In genomic region chr15:99018630-99019029, GRCm38 (mm10) we compare ENCODE assay signal across 11 mouse cellular contexts. TPM values are rescaled to one million over a fixed set of nuclear protein-coding genes. Genes with fewer than 3 reads are reported as not detected.
A peak's percentile ranks its signal among the peaks of the same experiment; 100 is the strongest.
DNase-seq lines count a peak whose midpoint lies in the region; ATAC-seq and TF ChIP-seq lines count a peak whose summit lies in the region.
"Had no signal": no experiment of that assay in that cellular context is flagged by ENCODE, and none has a peak within 500 bp of the region (broad histone marks: within the 10 kb centered on the region; RNA-seq: fewer than 3 reads in every experiment).

No protein-coding gene starts in this region.

- H3K27me3 ChIP-seq in heart, embryonic 13.5 days (replicated peaks) = 0 out of 2 replicates have a peak, but pooled peaks cover 4% of the 10 kb centered on the region
- no peaks in the 10 kb centered on the region for H3K27me3 ChIP-seq in kidney, embryonic 16.5 days (ENCODE audit: insufficient read depth, low read length)
- H3K27me3 ChIP-seq in embryonic facial prominence, embryonic 10.5 days (replicated peaks; ENCODE audit: low read depth, poor library complexity, severe bottlenecking) = peaks cover 17% of the 10 kb centered on the region
- no peaks in the 10 kb centered on the region for H3K27me3 ChIP-seq in limb, embryonic 14.5 days (ENCODE audit: control insufficient read depth, insufficient read depth, low read length)

- H3K9me3 ChIP-seq in heart, embryonic 13.5 days = peaks cover 4% of the 10 kb centered on the region; the same call in 1 of the 2 replicates
- peaks cover 3% of the 10 kb centered on the region; the same call in 1 of the 2 replicates for H3K9me3 ChIP-seq in kidney, embryonic 16.5 days (ENCODE audit: low read length)
- H3K9me3 ChIP-seq in embryonic facial prominence, embryonic 10.5 days = peaks cover 5% of the 10 kb centered on the region; the same call in 1 of the 2 replicates
- no peaks in the 10 kb centered on the region for H3K9me3 ChIP-seq in limb, embryonic 14.5 days (ENCODE audit: control insufficient read depth, low read length)

- no peak overlapping the region for H3K27ac ChIP-seq in heart, embryonic 13.5 days (replicated peaks)
- peak overlapping the region; percentile 97 for H3K27ac ChIP-seq in kidney, embryonic 16.5 days (ENCODE audit: low read length)
- H3K27ac ChIP-seq in embryonic facial prominence, embryonic 10.5 days (replicated peaks) = peak overlapping the region; percentile 24; the same call in 1 of the 2 replicates
- peak overlapping the region; percentile 94 for H3K27ac ChIP-seq in limb, embryonic 14.5 days (replicated peaks; ENCODE audit: low read depth, low read length)

- peak overlapping the region; percentile 51; the same call in 1 of the 2 replicates for H3K4me2 ChIP-seq in heart, embryonic 13.5 days
- H3K4me2 ChIP-seq in kidney, embryonic 16.5 days (replicated peaks; ENCODE audit: low read depth, low read length) = no peak overlapping the region; the same call in 1 of the 2 replicates
- H3K4me2 ChIP-seq in limb, embryonic 14.5 days (replicated peaks; ENCODE audit: low read depth, low read length, severe bottlenecking) = no peak overlapping the region

- ATAC-seq in heart, embryonic 13.5 days (ENCODE audit: extremely low read depth, insufficient number of reproducible peaks, low FRiP score, low TSS enrichment) = no peak
- ATAC-seq in kidney, embryonic 16.5 days (ENCODE audit: low FRiP score, low TSS enrichment) = no peak; the same call in 1 of the 2 replicates
- no peak for ATAC-seq in limb, embryonic 14.5 days (ENCODE audit: low FRiP score, low read depth)

- no peak for TF ChIP-seq POLR2A in limb, embryonic 14.5 days (IDR thresholded peaks at IDR 0.05; ENCODE audit: borderline replicate concordance, extremely low read depth, insufficient read depth, insufficient read length)

- no peak for DNase-seq in heart, adult 11 months
- DNase-seq in kidney, adult 11 months = no peak
- DNase-seq in embryonic facial prominence, embryonic 10.5 days (ENCODE audit: low spot score) = no peak
- no peak for DNase-seq in limb, embryonic 14.5 days (ENCODE audit: low spot score)
- DNase-seq in cerebellum, adult 8-10 months = no peak
- DNase-seq in right cerebral cortex, postnatal 4 days = no peak
- DNase-seq: adrenal gland, postnatal 10 days; cerebellum, postnatal 10 days; right cerebral cortex, postnatal 14 days had no signal

- no peak overlapping the region for H3K4me3 ChIP-seq in heart, embryonic 13.5 days
- no peak overlapping the region for H3K4me3 ChIP-seq in kidney, embryonic 16.5 days (ENCODE audit: low read length)
- no peak overlapping the region for H3K4me3 ChIP-seq in embryonic facial prominence, embryonic 10.5 days
- no peak overlapping the region for H3K4me3 ChIP-seq in limb, embryonic 14.5 days (replicated peaks; ENCODE audit: low read length)

- no peak overlapping the region for H3K9ac ChIP-seq in heart, embryonic 13.5 days
- no peak overlapping the region for H3K9ac ChIP-seq in kidney, embryonic 16.5 days (replicated peaks; ENCODE audit: low read length)
- H3K9ac ChIP-seq in limb, embryonic 14.5 days (ENCODE audit: low read depth, low read length, severe bottlenecking) = no peak overlapping the region

- WGBS in heart, embryonic 13.5 days = 85% methylated on average over 4 of the region's 4 CpGs
- WGBS in kidney, embryonic 16.5 days = 70% methylated on average over 4 of the region's 4 CpGs
- 88% methylated on average over 4 of the region's 4 CpGs for WGBS in embryonic facial prominence, embryonic 10.5 days
- whole genome bisulfite sequencing in limb, embryonic 14.5 days = 56% methylated on average over 4 of the region's 4 CpGs

- no peaks in the 10 kb centered on the region for H3K36me3 ChIP-seq in heart, embryonic 13.5 days
- H3K36me3 ChIP-seq in kidney, embryonic 16.5 days (ENCODE audit: insufficient read depth, low read length) = no peaks in the 10 kb centered on the region
- no peaks in the 10 kb centered on the region for H3K36me3 ChIP-seq in embryonic facial prominence, embryonic 10.5 days (replicated peaks)
- no peaks in the 10 kb centered on the region for H3K36me3 ChIP-seq in limb, embryonic 14.5 days (ENCODE audit: control insufficient read depth, insufficient read depth, low read length)

- H3K4me1 ChIP-seq in heart, embryonic 13.5 days = peaks cover 15% of the 10 kb centered on the region
- peaks cover 42% of the 10 kb centered on the region for H3K4me1 ChIP-seq in kidney, embryonic 16.5 days (ENCODE audit: insufficient read depth, low read length)
- peaks cover 22% of the 10 kb centered on the region for H3K4me1 ChIP-seq in embryonic facial prominence, embryonic 10.5 days
- peaks cover 26% of the 10 kb centered on the region for H3K4me1 ChIP-seq in limb, embryonic 14.5 days (ENCODE audit: control insufficient read depth, insufficient read depth, low read length)

RNA-seq across cellular contexts. Expression of gene Tuba1c, which starts 11.1 kb away (rescaled TPM):
- 150 and 158 TPM in 2 replicates for polyA plus RNA-seq in heart, embryonic 13.5 days (2015; fragmentation: Nextera tagmentation; extraction: Ambion mirVana)
- 213 and 219 TPM in 2 replicates for polyA plus RNA-seq in kidney, embryonic 16.5 days (2015; fragmentation: Nextera tagmentation; extraction: Ambion mirVana)
- polyA plus RNA-seq in embryonic facial prominence, embryonic 10.5 days (2016; fragmentation: Nextera tagmentation; extraction: Ambion mirVana) = 141 and 144 TPM in 2 replicates
- polyA plus RNA-seq in limb, embryonic 14.5 days (2012; rRNA removed) = 192 and 293 TPM in 2 replicates
- polyA plus RNA-seq in limb, embryonic 14.5 days (2014; fragmentation: Nextera tagmentation; extraction: Ambion mirVana) = 150 and 162 TPM in 2 replicates

RNA-seq across cellular contexts. Expression of gene Prph, which starts 36.3 kb away (rescaled TPM):
- 0.56 and 1.7 TPM in 2 replicates for polyA plus RNA-seq in heart, embryonic 13.5 days (2015; fragmentation: Nextera tagmentation; extraction: Ambion mirVana)
- 3.3 and 5.8 TPM in 2 replicates for polyA plus RNA-seq in kidney, embryonic 16.5 days (2015; fragmentation: Nextera tagmentation; extraction: Ambion mirVana)
- 3.7 and 6.3 TPM in 2 replicates for polyA plus RNA-seq in embryonic facial prominence, embryonic 10.5 days (2016; fragmentation: Nextera tagmentation; extraction: Ambion mirVana)
- 2.7 and 4.2 TPM in 2 replicates for polyA plus RNA-seq in limb, embryonic 14.5 days (2012; rRNA removed)
- polyA plus RNA-seq in limb, embryonic 14.5 days (2014; fragmentation: Nextera tagmentation; extraction: Ambion mirVana) = 1.3 and 1.7 TPM in 2 replicates

RNA-seq across cellular contexts. Expression of gene Troap, which starts 55.7 kb away (rescaled TPM):
- polyA plus RNA-seq in heart, embryonic 13.5 days (2015; fragmentation: Nextera tagmentation; extraction: Ambion mirVana) = 27.1 and 27.8 TPM in 2 replicates
- polyA plus RNA-seq in kidney, embryonic 16.5 days (2015; fragmentation: Nextera tagmentation; extraction: Ambion mirVana) = 35.8 and 45.8 TPM in 2 replicates
- polyA plus RNA-seq in embryonic facial prominence, embryonic 10.5 days (2016; fragmentation: Nextera tagmentation; extraction: Ambion mirVana) = 49.8 and 53.1 TPM in 2 replicates
- polyA plus RNA-seq in limb, embryonic 14.5 days (2012; rRNA removed) = 41.5 and 51.3 TPM in 2 replicates
- polyA plus RNA-seq in limb, embryonic 14.5 days (2014; fragmentation: Nextera tagmentation; extraction: Ambion mirVana) = 20.3 and 22.1 TPM in 2 replicates
